Mouse (Mus musculus): ENCODE measurements around the gene Ndufa4. TPM values are rescaled to one million over a fixed set of nuclear protein-coding genes. Genes with fewer than 3 reads are reported as not detected.

The Ndufa4 gene
- 844 and 850 TPM in 2 replicates for polyA plus RNA-seq (2014; fragmentation: Nextera tagmentation; extraction: Ambion mirVana)

DNA sequence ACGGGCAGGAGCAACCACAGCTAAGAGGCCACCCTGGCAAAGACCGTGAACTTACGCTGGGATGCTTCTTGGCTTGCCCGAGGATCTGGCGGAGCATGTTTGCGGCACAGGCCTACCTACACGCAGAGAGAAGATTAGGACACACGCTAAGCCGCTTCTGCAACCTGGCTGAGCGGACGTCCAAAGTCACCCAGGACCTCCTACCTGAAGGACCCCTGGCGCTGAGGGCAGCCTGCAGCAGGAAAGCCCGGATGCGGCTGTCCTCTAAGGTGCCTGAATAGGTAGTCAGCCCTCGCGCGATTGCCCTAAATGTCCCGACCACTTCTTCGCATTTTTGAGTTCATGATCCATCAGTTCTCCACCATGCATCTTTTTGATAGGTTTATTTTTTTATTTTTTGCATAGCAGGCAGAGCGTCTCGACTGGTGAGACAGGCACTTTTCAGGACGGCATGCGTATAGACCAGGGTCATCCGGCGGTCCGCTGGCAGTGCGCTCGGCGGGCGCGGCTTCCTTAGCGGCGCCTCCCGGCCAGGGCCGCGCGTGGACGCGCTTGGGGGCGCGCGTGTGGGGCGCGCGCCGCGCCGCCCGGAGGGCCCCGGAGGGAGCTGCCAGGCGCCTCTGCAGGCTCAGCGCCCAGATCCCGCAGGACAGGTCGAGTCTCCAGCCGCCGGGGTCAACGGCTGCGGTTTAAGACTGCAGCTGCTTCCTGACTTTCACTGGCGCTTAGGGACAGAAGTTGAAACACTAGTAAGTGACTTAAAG lies at the start of gene Ndufa4, which contains the start of gene Phf14:
Ndufa4 (minus strand) TSS at position 229 of the 764 bp plus-strand sequence.
Phf14 (plus strand) TSS at position 541 of the 764 bp plus-strand sequence.
- ATAC-seq (ENCODE audit: insufficient read depth, low FRiP score, low TSS enrichment) (peak; percentile 97), DNase-seq (ENCODE audit: low spot score) (peak; percentile 91)
- Histone ChIP-seq H3K9me3 (ENCODE audit: control insufficient read depth, low read length) (no peaks in the 10 kb centered on the region), H3K4me3 (ENCODE audit: low read depth, low read length) (peak within 1 kb of the TSS; percentile 70), H3K9ac (ENCODE audit: low read length) (peak within 1 kb of the TSS; percentile 83), H3K4me2 (ENCODE audit: low read depth) (peak within 1 kb of the TSS; percentile 72), H3K36me3 (ENCODE audit: control insufficient read depth, insufficient read depth, low read length) (no peaks in the 10 kb centered on the region), H3K4me1 (ENCODE audit: control insufficient read depth, insufficient read depth, low read length) (peaks cover 5% of the 10 kb centered on the region; the same call in 1 of the 2 replicates), H3K27me3 (ENCODE audit: control insufficient read depth, insufficient read depth, low read length) (no peaks in the 10 kb centered on the region), H3K27ac (ENCODE audit: low read depth, low read length) (no peak within 1 kb of the TSS)
- under 1% methylated on average over 59 of the region's 59 CpGs for WGBS

- Histone ChIP-seq H3K4me3 (ENCODE audit: low read depth, low read length) (no peak overlapping the region), H3K36me3 (ENCODE audit: control insufficient read depth, insufficient read depth, low read length) (no peaks in the 10 kb centered on the region), H3K9ac (ENCODE audit: low read length) (no peak overlapping the region), H3K27ac (ENCODE audit: low read depth, low read length) (no peak overlapping the region), H3K4me1 (ENCODE audit: control insufficient read depth, insufficient read depth, low read length) (no peaks in the 10 kb centered on the region), H3K4me2 (ENCODE audit: low read depth) (no peak overlapping the region), H3K27me3 (ENCODE audit: control insufficient read depth, insufficient read depth, low read length) (no peaks in the 10 kb centered on the region), H3K9me3 (ENCODE audit: control insufficient read depth, low read length) (no peaks in the 10 kb centered on the region)
- ATAC-seq (ENCODE audit: insufficient read depth, low FRiP score, low TSS enrichment): no peak
- 85% methylated on average over 1 of the region's 1 CpGs for WGBS
- DNase-seq (ENCODE audit: low spot score): no peak
Observed at GRCm38 (mm10) chr6:11948100-11948499, 40.8 kb upstream of the Ndufa4 start.

GRCm38 (mm10) chr6:11942089-11942488 lies 34.8 kb upstream of the Ndufa4 start:
- Histone ChIP-seq H3K4me2 (ENCODE audit: low read depth) (no peak overlapping the region), H3K4me3 (ENCODE audit: low read depth, low read length) (no peak overlapping the region), H3K9ac (ENCODE audit: low read length) (no peak overlapping the region), H3K36me3 (ENCODE audit: control insufficient read depth, insufficient read depth, low read length) (no peaks in the 10 kb centered on the region), H3K27ac (ENCODE audit: low read depth, low read length) (no peak overlapping the region), H3K9me3 (ENCODE audit: control insufficient read depth, low read length) (no peaks in the 10 kb centered on the region), H3K4me1 (ENCODE audit: control insufficient read depth, insufficient read depth, low read length) (no peaks in the 10 kb centered on the region), H3K27me3 (ENCODE audit: control insufficient read depth, insufficient read depth, low read length) (no peaks in the 10 kb centered on the region)
- WGBS: 95% methylated on average over 4 of the region's 4 CpGs
- no peak for ATAC-seq (ENCODE audit: insufficient read depth, low FRiP score, low TSS enrichment)
- DNase-seq (ENCODE audit: low spot score): no peak

DNA sequence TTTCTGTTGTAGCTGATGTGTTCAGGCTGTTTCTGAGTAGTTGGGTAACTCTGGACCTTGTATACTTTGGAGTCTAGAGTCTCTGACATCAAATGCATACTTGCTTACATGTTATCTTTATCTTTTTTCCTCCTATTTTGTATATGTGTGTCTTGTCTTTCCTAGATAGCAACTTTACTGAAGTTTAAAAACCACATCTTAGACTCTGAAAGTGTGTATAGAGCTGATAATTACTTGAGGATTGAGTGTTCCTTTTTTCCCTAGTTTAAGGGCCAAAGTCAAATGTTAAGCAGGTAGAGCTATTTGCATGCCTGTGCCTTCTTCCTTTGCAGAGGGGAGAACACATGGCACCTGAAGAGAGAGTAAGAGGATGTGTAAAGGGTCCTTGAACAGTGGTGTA lies 33.6 kb upstream of the Ndufa4 start:
- no peaks in the 10 kb centered on the region for H3K36me3 ChIP-seq (ENCODE audit: control insufficient read depth, insufficient read depth, low read length)
- H3K4me3 ChIP-seq (ENCODE audit: low read depth, low read length): no peak overlapping the region

GRCm38 (mm10) chr6:11933403-11933802 lies 26.1 kb upstream of the Ndufa4 start:
- 0 out of 2 replicates have a peak, but pooled peaks cover 2% of the 10 kb centered on the region for H3K4me1 ChIP-seq (ENCODE audit: control insufficient read depth, insufficient read depth, low read length)
- no peaks in the 10 kb centered on the region for H3K36me3 ChIP-seq (ENCODE audit: control insufficient read depth, insufficient read depth, low read length)
- no peak overlapping the region for H3K27ac ChIP-seq (ENCODE audit: low read depth, low read length)
- H3K4me3 ChIP-seq (ENCODE audit: low read depth, low read length): no peak overlapping the region
- H3K9ac ChIP-seq (ENCODE audit: low read length): no peak overlapping the region
- DNase-seq (ENCODE audit: low spot score) (no peak), ATAC-seq (ENCODE audit: insufficient read depth, low FRiP score, low TSS enrichment) (no peak)
- WGBS: 96% methylated on average over 7 of the region's 7 CpGs
- no peak overlapping the region for H3K4me2 ChIP-seq (ENCODE audit: low read depth)
- H3K9me3 ChIP-seq (ENCODE audit: control insufficient read depth, low read length): no peaks in the 10 kb centered on the region
- H3K27me3 ChIP-seq (ENCODE audit: control insufficient read depth, insufficient read depth, low read length): no peaks in the 10 kb centered on the region

More for the DNA sequence above, 33.6 kb upstream of the Ndufa4 start:
- Histone ChIP-seq H3K9me3 (ENCODE audit: control insufficient read depth, low read length) (no peaks in the 10 kb centered on the region), H3K9ac (ENCODE audit: low read length) (no peak overlapping the region), H3K4me2 (ENCODE audit: low read depth) (no peak overlapping the region), H3K27ac (ENCODE audit: low read depth, low read length) (no peak overlapping the region), H3K4me1 (ENCODE audit: control insufficient read depth, insufficient read depth, low read length) (no peaks in the 10 kb centered on the region), H3K27me3 (ENCODE audit: control insufficient read depth, insufficient read depth, low read length) (no peaks in the 10 kb centered on the region)
- DNase-seq (ENCODE audit: low spot score): no peak
- no peak for ATAC-seq (ENCODE audit: insufficient read depth, low FRiP score, low TSS enrichment)

DNA sequence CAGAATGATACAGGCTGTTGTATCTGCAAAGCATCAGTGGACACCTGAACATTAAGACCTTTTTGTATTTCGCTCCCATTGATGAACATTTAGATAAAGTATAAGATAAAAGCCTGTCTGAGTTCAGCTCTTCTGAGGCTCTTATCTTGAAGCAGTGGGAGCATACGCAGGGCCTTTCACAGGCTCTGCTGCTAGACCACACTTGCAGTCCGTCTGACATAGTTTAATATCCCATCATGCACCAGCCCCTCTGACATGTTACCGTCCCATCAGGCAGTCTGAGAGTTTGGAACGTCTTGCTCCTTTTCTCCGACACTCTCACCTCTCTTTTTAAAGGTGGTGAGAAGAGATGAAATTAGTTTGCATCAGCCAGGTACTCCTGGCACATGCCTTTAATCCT lies 20.2 kb upstream of the Ndufa4 start:
- Histone ChIP-seq H3K27me3 (ENCODE audit: control insufficient read depth, insufficient read depth, low read length) (no peaks in the 10 kb centered on the region), H3K4me3 (ENCODE audit: low read depth, low read length) (no peak overlapping the region), H3K9ac (ENCODE audit: low read length) (no peak overlapping the region; the same call in 1 of the 2 replicates), H3K27ac (ENCODE audit: low read depth, low read length) (no peak overlapping the region), H3K9me3 (ENCODE audit: control insufficient read depth, low read length) (no peaks in the 10 kb centered on the region), H3K36me3 (ENCODE audit: control insufficient read depth, insufficient read depth, low read length) (0 out of 2 replicates have a peak, but pooled peaks cover 2% of the 10 kb centered on the region), H3K4me2 (ENCODE audit: low read depth) (peak overlapping the region; percentile 71), H3K4me1 (ENCODE audit: control insufficient read depth, insufficient read depth, low read length) (peaks cover 7% of the 10 kb centered on the region; the same call in 1 of the 2 replicates)
- no peak for ATAC-seq (ENCODE audit: insufficient read depth, low FRiP score, low TSS enrichment)
- no peak for DNase-seq (ENCODE audit: low spot score)
- 88% methylated on average over 6 of the region's 6 CpGs for WGBS

DNA sequence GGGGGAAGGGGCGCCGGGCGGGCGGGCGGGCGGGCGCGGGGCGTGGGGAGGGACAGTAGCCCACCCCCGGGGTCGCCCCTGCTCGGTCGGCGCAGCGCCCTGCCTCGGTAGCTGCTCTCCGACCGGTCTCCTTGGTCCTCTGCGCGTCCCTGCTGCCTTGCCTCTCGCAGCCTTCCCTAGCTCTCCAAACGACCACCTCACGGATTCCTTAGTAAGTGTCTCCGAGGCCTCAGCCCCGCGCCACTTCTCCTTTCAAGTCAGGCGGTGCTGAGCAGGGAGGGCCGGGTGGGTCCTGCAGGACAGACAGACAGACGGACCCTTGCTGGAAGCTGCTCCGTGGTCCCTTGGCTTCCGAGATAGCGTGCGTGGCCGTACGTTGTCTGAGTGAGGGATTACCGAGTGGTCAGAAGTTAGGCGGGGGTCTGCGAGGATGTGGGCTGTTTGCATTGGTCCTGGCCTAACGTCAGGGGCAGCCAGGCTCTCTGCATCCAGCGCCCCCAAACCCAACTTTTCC lies 18.8 kb upstream of the Ndufa4 start:
- under 1% methylated on average over 34 of the region's 40 CpGs for WGBS

GRCm38 (mm10) chr6:11925496-11926041 lies 18.3 kb upstream of the Ndufa4 start:
- Histone ChIP-seq H3K27ac (ENCODE audit: low read depth, low read length) (peak overlapping the region; percentile 98), H3K9ac (ENCODE audit: low read length) (peak overlapping the region; percentile 98), H3K4me2 (ENCODE audit: low read depth) (peak overlapping the region; percentile 71), H3K4me3 (ENCODE audit: low read depth, low read length) (peak overlapping the region; percentile 93), H3K9me3 (ENCODE audit: control insufficient read depth, low read length) (no peaks in the 10 kb centered on the region), H3K27me3 (ENCODE audit: control insufficient read depth, insufficient read depth, low read length) (no peaks in the 10 kb centered on the region), H3K4me1 (ENCODE audit: control insufficient read depth, insufficient read depth, low read length) (peaks cover 7% of the 10 kb centered on the region; the same call in 1 of the 2 replicates), H3K36me3 (ENCODE audit: control insufficient read depth, insufficient read depth, low read length) (0 out of 2 replicates have a peak, but pooled peaks cover 2% of the 10 kb centered on the region)
- whole genome bisulfite sequencing: under 1% methylated on average over 20 of the region's 20 CpGs
- ATAC-seq (ENCODE audit: insufficient read depth, low FRiP score, low TSS enrichment) (peak; percentile 97), DNase-seq (ENCODE audit: low spot score) (peak; percentile 89)

More for the DNA sequence above, 18.8 kb upstream of the Ndufa4 start:
- 0 out of 2 replicates have a peak, but pooled peaks cover 2% of the 10 kb centered on the region for H3K36me3 ChIP-seq (ENCODE audit: control insufficient read depth, insufficient read depth, low read length)
- H3K4me2 ChIP-seq (ENCODE audit: low read depth): peak overlapping the region; percentile 71
- H3K27me3 ChIP-seq (ENCODE audit: control insufficient read depth, insufficient read depth, low read length): no peaks in the 10 kb centered on the region
- DNase-seq (ENCODE audit: low spot score): peak; percentile 77
- no peaks in the 10 kb centered on the region for H3K9me3 ChIP-seq (ENCODE audit: control insufficient read depth, low read length)
- H3K4me1 ChIP-seq (ENCODE audit: control insufficient read depth, insufficient read depth, low read length): peaks cover 7% of the 10 kb centered on the region; the same call in 1 of the 2 replicates
- peak overlapping the region; percentile 93 for H3K4me3 ChIP-seq (ENCODE audit: low read depth, low read length)
- H3K27ac ChIP-seq (ENCODE audit: low read depth, low read length): peak overlapping the region; percentile 98
- H3K9ac ChIP-seq (ENCODE audit: low read length): peak overlapping the region; percentile 98
- ATAC-seq (ENCODE audit: insufficient read depth, low FRiP score, low TSS enrichment): peak; percentile 77
